Mouse (Mus musculus) liver, embryonic 16.5 days (tissue): ENCODE results near the gene Bag6. TPM values are rescaled to one million over a fixed set of nuclear protein-coding genes. Genes with fewer than 3 reads are reported as not detected.

Source experiments
- ATAC-seq: fragments of 200-750 bp; cut with Nextera tagmentation; 2 replicates; pipeline ENCODE4 v1.8.0; 2017; ENCODE audit warnings: low read depth, mild to moderate bottlenecking, moderate number of reproducible peaks, moderate library complexity
- H3K27ac ChIP-seq: fragments of 300-500 bp; sonication (generic); 2 replicates; pipeline ENCODE4 v1.5.1; 2014; ENCODE audit warnings: mild to moderate bottlenecking, low read length
- H3K27me3 ChIP-seq: fragments of 300-500 bp; sonication (generic); 2 replicates; pipeline ENCODE4 v1.6.1; 2014; ENCODE audit warnings: low read depth, low read length, mixed read lengths; ENCODE audit not compliant: control insufficient read depth, insufficient read depth
- H3K36me3 ChIP-seq: fragments of 300-500 bp; sonication (generic); 2 replicates; pipeline ENCODE4 v1.6.1; 2014; ENCODE audit warnings: mild to moderate bottlenecking; ENCODE audit not compliant: control insufficient read depth, insufficient read depth
- H3K4me1 ChIP-seq: fragments of 300-500 bp; sonication (generic); 2 replicates; pipeline ENCODE4 v1.6.1; 2014; ENCODE audit warnings: low read depth, low read length, mixed read lengths; ENCODE audit not compliant: control insufficient read depth
- H3K4me2 ChIP-seq: fragments of 300-500 bp; sonication (generic); 2 replicates; pipeline ENCODE4 v1.6.1; 2014; ENCODE audit warnings: low read depth, low read length, mixed read lengths
- H3K4me3 ChIP-seq: fragments of 300-500 bp; sonication (generic); 2 replicates; pipeline ENCODE4 v1.5.1; 2014; ENCODE audit warnings: low read depth, mild to moderate bottlenecking, low read length
- H3K9ac ChIP-seq: fragments of 300-500 bp; sonication (generic); 2 replicates; pipeline ENCODE4 v1.6.1; 2014; ENCODE audit warnings: low read depth, low read length
- H3K9me3 ChIP-seq: fragments of 300-500 bp; sonication (generic); replicated peaks from 2 replicates; pipeline ENCODE4 v1.6.1; 2016; ENCODE audit warnings: low read length; ENCODE audit not compliant: control insufficient read depth
- WGBS: fragments of 180-500 bp; shearing (Covaris S2); extraction: QIAGEN DNeasy Blood & Tissue Kit; methylation state at CpG from one replicate; pipeline ENCODE4 v1.1.7; 2014; ENCODE audit not compliant: insufficient replicate concordance; 5-methylcytosine and 5-hydroxymethylcytosine counted together
- microRNA-seq: library from miRNA; unstranded; fragments of <30 nt; microRNA quantifications from one replicate; pipeline ENCODE4, GENCODE M21; 2016
- polyA plus RNA-seq: library from polyadenylated mRNA; unstranded; fragments of >200 nt; fragmentation: Nextera tagmentation; extraction: Ambion mirVana; gene quantifications from 2 replicates; pipeline ENCODE4 v1.2.1, GENCODE M21; 2015

Bag6 gene
- polyA plus RNA-seq, 1 experiment from 2014 or later: 21.4 TPM

GRCm38 (mm10) chr17:35192924-35193323 lies 57.9 kb downstream of the Bag6 start:
- Histone ChIP-seq H3K9ac (no peak overlapping the region), H3K27ac (peak overlapping the region; percentile 64), H3K4me2 (no peak overlapping the region), H3K27me3 (peaks cover 31% of the 10 kb centered on the region), H3K36me3 (no peaks in the 10 kb centered on the region), H3K4me1 (peaks cover 12% of the 10 kb centered on the region), H3K4me3 (no peak overlapping the region), H3K9me3 (no peaks in the 10 kb centered on the region)
- WGBS: 40% methylated on average over 5 of the region's 5 CpGs
- ATAC-seq: no peak

- peak within 1 kb of the TSS; percentile 34 for H3K27ac ChIP-seq
- H3K9ac ChIP-seq: peak within 1 kb of the TSS; percentile 55
- ATAC-seq: no peak
These were observed 59.2 kb downstream of the Bag6 start, which contains the start of gene Ltb for GRCm38 (mm10) chr17:35193881-35194843. Ltb (plus strand) TSS chr17:35194439.

GRCm38 (mm10) chr17:35194844-35195630 lies 60.1 kb downstream of the Bag6 start:
- ATAC-seq: peak; percentile 10; the same call in 1 of the 2 replicates
- H3K27ac ChIP-seq: peak overlapping the region; percentile 24; the same call in 1 of the 2 replicates
- H3K27me3 ChIP-seq: peaks cover 31% of the 10 kb centered on the region
- WGBS: 35% methylated on average over 18 of the region's 19 CpGs
- no peaks in the 10 kb centered on the region for H3K9me3 ChIP-seq
- H3K4me1 ChIP-seq: peaks cover 11% of the 10 kb centered on the region
- peak overlapping the region; percentile 55 for H3K9ac ChIP-seq
- H3K4me3 ChIP-seq: peak overlapping the region; percentile 55
- peak overlapping the region; percentile 76 for H3K4me2 ChIP-seq
- no peaks in the 10 kb centered on the region for H3K36me3 ChIP-seq

More at GRCm38 (mm10) chr17:35193881-35194843, 59.2 kb downstream of the Bag6 start, which contains the start of gene Ltb:
- Histone ChIP-seq H3K9me3 (no peaks in the 10 kb centered on the region), H3K4me3 (peak within 1 kb of the TSS; percentile 55), H3K36me3 (no peaks in the 10 kb centered on the region), H3K4me1 (peaks cover 12% of the 10 kb centered on the region), H3K4me2 (peak within 1 kb of the TSS; percentile 76), H3K27me3 (peaks cover 31% of the 10 kb centered on the region)
- WGBS: 37% methylated on average over 27 of the region's 28 CpGs

GRCm38 (mm10) chr17:35195631-35196320 lies 60.8 kb downstream of the Bag6 start:
- H3K27ac ChIP-seq: peak overlapping the region; percentile 24; the same call in 1 of the 2 replicates
- no peaks in the 10 kb centered on the region for H3K36me3 ChIP-seq
- peak overlapping the region; percentile 55 for H3K4me3 ChIP-seq
- peak overlapping the region; percentile 55 for H3K9ac ChIP-seq
- H3K4me2 ChIP-seq: peak overlapping the region; percentile 76
- ATAC-seq: peak; percentile 75
- no peaks in the 10 kb centered on the region for H3K9me3 ChIP-seq
- under 1% methylated on average over 66 of the region's 66 CpGs for WGBS
- H3K4me1 ChIP-seq: peaks cover 9% of the 10 kb centered on the region
- peaks cover 36% of the 10 kb centered on the region for H3K27me3 ChIP-seq

DNA sequence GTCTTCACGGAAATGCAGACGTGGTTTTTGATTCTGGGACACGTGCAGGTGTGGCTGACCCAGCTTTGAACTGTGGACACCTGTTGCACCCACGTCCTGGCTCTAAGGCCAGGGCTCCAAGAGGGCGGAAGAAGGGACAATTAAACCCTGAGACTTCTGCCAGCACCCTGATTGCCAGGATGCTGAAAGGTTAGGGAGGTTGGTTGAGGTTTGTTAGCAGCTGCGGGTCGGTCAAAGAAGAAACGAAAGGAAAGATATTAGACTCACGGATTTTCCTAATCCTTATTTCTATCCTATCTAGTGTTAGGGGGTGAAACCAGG lies 61.3 kb downstream of the Bag6 start:
- Histone ChIP-seq H3K36me3 (no peaks in the 10 kb centered on the region), H3K9me3 (no peaks in the 10 kb centered on the region), H3K4me3 (peak overlapping the region; percentile 55), H3K27me3 (peaks cover 41% of the 10 kb centered on the region), H3K4me1 (peaks cover 9% of the 10 kb centered on the region), H3K9ac (peak overlapping the region; percentile 55; the same call in 1 of the 2 replicates), H3K27ac (no peak overlapping the region), H3K4me2 (peak overlapping the region; percentile 76)
- ATAC-seq: 0 out of 2 replicates have a peak, but pooled peaks have one; percentile 4
- 31% methylated on average over 9 of the region's 9 CpGs for WGBS

Small RNA genes lying within 50 kb of the gene (microRNA-seq; reads per million reads assigned to microRNA genes)
- not detected for gene Mir6973a

Other genes starting within 250 kb of the Bag6 start
- gene C2, start 236.9 kb upstream of the Bag6 start, polyA plus RNA-seq: 30.6 and 33.9 TPM in 2 replicates
- gene Ehmt2, start 236.7 kb upstream of the Bag6 start, polyA plus RNA-seq: 12.4 and 15.2 TPM in 2 replicates
- gene Slc44a4, start 220.7 kb upstream of the Bag6 start, polyA plus RNA-seq: 2.6 and 3.6 TPM in 2 replicates
- gene Neu1, start 203.9 kb upstream of the Bag6 start, polyA plus RNA-seq: 17.8 and 20.6 TPM in 2 replicates
- gene Hspa1b, start 175.9 kb upstream of the Bag6 start, polyA plus RNA-seq: 0.05 TPM in 1 of 2 replicates, not detected in the other
- gene Gm20481, start 165.3 kb upstream of the Bag6 start, polyA plus RNA-seq: not detected in 2 replicates
- 0.87 and 1.5 TPM in 2 replicates for gene Hspa1a, start 163.0 kb upstream of the Bag6 start, polyA plus RNA-seq
- 0.21 and 0.27 TPM in 2 replicates for gene Hspa1l, start 162.5 kb upstream of the Bag6 start, polyA plus RNA-seq
- 97.6 and 103 TPM in 2 replicates for gene Lsm2, start 153.3 kb upstream of the Bag6 start, polyA plus RNA-seq
- gene Vars, start 134.2 kb upstream of the Bag6 start, polyA plus RNA-seq: 82.2 and 90.1 TPM in 2 replicates
- gene Vwa7, start 118.6 kb upstream of the Bag6 start, polyA plus RNA-seq: 0.09 and 0.13 TPM in 2 replicates
- gene Sapcd1, start 107.2 kb upstream of the Bag6 start, polyA plus RNA-seq: 2.2 and 2.6 TPM in 2 replicates
- 4.2 and 4.6 TPM in 2 replicates for gene Msh5, start 88.4 kb upstream of the Bag6 start, polyA plus RNA-seq
- gene Clic1, start 85.2 kb upstream of the Bag6 start, polyA plus RNA-seq: 112 and 121 TPM in 2 replicates
- gene Ddah2, start 76.1 kb upstream of the Bag6 start, polyA plus RNA-seq: 16.3 and 18.1 TPM in 2 replicates
- gene Ly6g6c, start 69.8 kb upstream of the Bag6 start, polyA plus RNA-seq: 0.24 and 0.37 TPM in 2 replicates
- 3.4 and 4.5 TPM in 2 replicates for gene Mpig6b, start 69.0 kb upstream of the Bag6 start, polyA plus RNA-seq
- gene Ly6g6e, start 58.3 kb upstream of the Bag6 start, polyA plus RNA-seq: 0.17 TPM in 1 of 2 replicates, not detected in the other
- 0.55 and 0.77 TPM in 2 replicates for gene Ly6g6d, start 57.1 kb upstream of the Bag6 start, polyA plus RNA-seq
- 4.0 and 5.7 TPM in 2 replicates for gene Ly6g6f, start 49.6 kb upstream of the Bag6 start, polyA plus RNA-seq
- 47.4 and 52.1 TPM in 2 replicates for gene Abhd16a, start 45.9 kb upstream of the Bag6 start, polyA plus RNA-seq
- not detected in 2 replicates for gene Ly6g5c, start 26.9 kb upstream of the Bag6 start, polyA plus RNA-seq
- gene Ly6g5b, start 19.8 kb upstream of the Bag6 start, polyA plus RNA-seq: 0.33 and 0.35 TPM in 2 replicates
- 12.4 and 12.9 TPM in 2 replicates for gene Gpank1, start 13.7 kb upstream of the Bag6 start, polyA plus RNA-seq
- 115 and 123 TPM in 2 replicates for gene Csnk2b, start 13.1 kb upstream of the Bag6 start, polyA plus RNA-seq
- 2.7 TPM in 2 replicates for gene D17H6S53E, start 8.8 kb upstream of the Bag6 start, polyA plus RNA-seq
- gene Apom, start 3.1 kb upstream of the Bag6 start, polyA plus RNA-seq: 959 and 972 TPM in 2 replicates
- 38.4 and 45.0 TPM in 2 replicates for gene Prrc2a, start 29.7 kb downstream of the Bag6 start, polyA plus RNA-seq
- 22.8 and 23.2 TPM in 2 replicates for gene Aif1, start 40.9 kb downstream of the Bag6 start, polyA plus RNA-seq
- 38.8 and 41.4 TPM in 2 replicates for gene Lst1, start 53.3 kb downstream of the Bag6 start, polyA plus RNA-seq
- 1.2 and 2.4 TPM in 2 replicates for gene Ltb, start 59.3 kb downstream of the Bag6 start, polyA plus RNA-seq
- 0.36 and 0.48 TPM in 2 replicates for gene Tnf, start 66.8 kb downstream of the Bag6 start, polyA plus RNA-seq
- not detected in 2 replicates for gene Lta, start 70.2 kb downstream of the Bag6 start, polyA plus RNA-seq
- gene Gm16181, start 85.7 kb downstream of the Bag6 start, polyA plus RNA-seq: not detected in 2 replicates
- gene Atp6v1g2, start 98.5 kb downstream of the Bag6 start, polyA plus RNA-seq: 0.58 and 1.0 TPM in 2 replicates
- gene Nfkbil1, start 100.6 kb downstream of the Bag6 start, polyA plus RNA-seq: 2.8 and 2.9 TPM in 2 replicates
- 128 and 133 TPM in 2 replicates for gene Ddx39b, start 106.6 kb downstream of the Bag6 start, polyA plus RNA-seq
- gene H2-D1, start 127.6 kb downstream of the Bag6 start, polyA plus RNA-seq: 98.3 and 107 TPM in 2 replicates
- 0.56 and 0.77 TPM in 2 replicates for gene H2-Q1, start 185.2 kb downstream of the Bag6 start, polyA plus RNA-seq
- 1.3 and 2.6 TPM in 2 replicates for gene H2-Q2, start 207.1 kb downstream of the Bag6 start, polyA plus RNA-seq
- 2.1 and 2.5 TPM in 2 replicates for gene H2-Q4, start 244.4 kb downstream of the Bag6 start, polyA plus RNA-seq